Mouse (Mus musculus) intestine, embryonic 16.5 days (tissue): ENCODE results near the gene Slc28a2. TPM values are rescaled to one million over a fixed set of nuclear protein-coding genes. Genes with fewer than 3 reads are reported as not detected.
"Not testable (repeated sequence)": the region's sequence is repeated elsewhere in the genome, so short reads cannot be mapped to it uniquely, and the experiment has no call there.

Experiments
- ATAC-seq: fragments of 200-750 bp; cut with Nextera tagmentation; 2 replicates; pipeline ENCODE4 v1.8.0; 2017; ENCODE audit warnings: moderate TSS enrichment, moderate library complexity
- H3K27ac ChIP-seq: fragments of 300-500 bp; sonication (generic); 2 replicates; pipeline ENCODE4 v1.5.1; 2014; ENCODE audit warnings: mild to moderate bottlenecking, low read length
- H3K27me3 ChIP-seq: fragments of 300-500 bp; sonication (generic); replicated peaks from 2 replicates; pipeline ENCODE4 v1.6.1; 2014; ENCODE audit warnings: low read length, control low read depth, mixed read lengths; ENCODE audit not compliant: control insufficient read depth, insufficient read depth
- H3K36me3 ChIP-seq: fragments of 300-500 bp; sonication (generic); 2 replicates; pipeline ENCODE4 v1.6.1; 2014; ENCODE audit warnings: low read length, control low read depth; ENCODE audit not compliant: control insufficient read depth, insufficient read depth
- H3K4me1 ChIP-seq: fragments of 300-500 bp; sonication (generic); 2 replicates; pipeline ENCODE4 v1.6.1; 2014; ENCODE audit warnings: low read length, control low read depth, mixed read lengths; ENCODE audit not compliant: control insufficient read depth, insufficient read depth
- H3K4me2 ChIP-seq: fragments of 300-500 bp; sonication (generic); 2 replicates; pipeline ENCODE4 v1.6.1; 2014; ENCODE audit warnings: low read depth, low read length, control low read depth
- H3K4me3 ChIP-seq: fragments of 300-500 bp; sonication (generic); 2 replicates; pipeline ENCODE4 v1.5.1; 2014; ENCODE audit warnings: mild to moderate bottlenecking, low read length
- H3K9ac ChIP-seq: fragments of 300-500 bp; sonication (generic); 2 replicates; pipeline ENCODE4 v1.6.1; 2014; ENCODE audit warnings: low read depth, low read length
- H3K9me3 ChIP-seq: fragments of 300-500 bp; sonication (generic); 2 replicates; pipeline ENCODE4 v1.6.1; 2016; ENCODE audit warnings: low read length, control low read depth; ENCODE audit not compliant: control insufficient read depth
- WGBS: fragments of 180-500 bp; shearing (Covaris S2); extraction: QIAGEN DNeasy Blood & Tissue Kit; methylation state at CpG from one replicate; pipeline ENCODE4 v1.1.7; 2014; 5-methylcytosine and 5-hydroxymethylcytosine counted together
- polyA plus RNA-seq: library from polyadenylated mRNA; unstranded; fragments of >200 nt; fragmentation: Nextera tagmentation; extraction: Ambion mirVana; gene quantifications from 2 replicates; pipeline ENCODE4 v1.2.1, GENCODE M21; 2015

The Slc28a2 gene
- polyA plus RNA-seq, 1 experiment from 2014 or later, result 93.5 TPM

DNA sequence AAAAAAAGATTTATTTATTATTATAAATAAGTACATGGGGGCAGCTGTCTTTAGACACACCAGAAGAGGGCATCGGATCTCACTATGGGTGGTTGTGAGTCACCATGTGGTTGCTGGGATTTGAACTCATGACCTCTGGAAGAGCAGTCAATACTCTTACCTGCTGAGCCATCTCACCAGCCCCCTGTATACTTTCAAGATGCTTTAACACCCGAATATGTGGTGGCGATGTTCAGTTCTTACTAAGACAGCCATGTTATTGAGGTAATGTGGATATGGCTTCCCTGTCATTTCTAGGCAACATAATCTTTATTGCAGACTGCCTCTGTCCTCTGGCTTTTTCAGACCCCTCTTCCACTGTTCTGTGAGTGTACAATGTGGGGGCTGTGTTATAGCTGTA is 39.1 kb upstream of the Slc28a2 start:
- H3K9ac ChIP-seq, H3K36me3 ChIP-seq, ATAC-seq, H3K9me3 ChIP-seq, H3K4me2 ChIP-seq, H3K4me1 ChIP-seq, H3K4me3 ChIP-seq, H3K27ac ChIP-seq, H3K27me3 ChIP-seq: not testable (repeated sequence)
- 96% methylated on average over 3 of the region's 3 CpGs for WGBS

DNA sequence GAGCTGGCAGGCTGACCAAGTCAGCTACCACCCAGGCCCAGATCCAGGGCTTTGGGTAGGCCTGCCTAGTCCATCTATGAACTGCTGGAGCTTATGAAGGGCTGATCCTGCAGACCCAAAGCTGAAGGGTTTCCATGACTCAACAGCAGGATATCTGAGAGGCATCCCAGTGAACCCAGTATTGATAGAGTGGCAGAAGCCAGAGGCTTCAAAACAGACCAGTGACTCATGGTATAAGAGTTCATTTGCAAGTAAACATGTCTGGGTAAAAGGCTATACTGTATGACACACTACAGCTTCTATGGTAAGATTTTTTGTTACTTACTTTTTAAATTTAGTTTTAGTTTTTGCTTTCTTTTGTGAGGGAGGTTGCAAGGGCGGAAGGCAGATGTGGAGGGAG is 30.1 kb upstream of the Slc28a2 start:
- 96% methylated on average over 1 of the region's 1 CpGs for WGBS
- H3K27ac ChIP-seq, result no peak overlapping the region

DNA sequence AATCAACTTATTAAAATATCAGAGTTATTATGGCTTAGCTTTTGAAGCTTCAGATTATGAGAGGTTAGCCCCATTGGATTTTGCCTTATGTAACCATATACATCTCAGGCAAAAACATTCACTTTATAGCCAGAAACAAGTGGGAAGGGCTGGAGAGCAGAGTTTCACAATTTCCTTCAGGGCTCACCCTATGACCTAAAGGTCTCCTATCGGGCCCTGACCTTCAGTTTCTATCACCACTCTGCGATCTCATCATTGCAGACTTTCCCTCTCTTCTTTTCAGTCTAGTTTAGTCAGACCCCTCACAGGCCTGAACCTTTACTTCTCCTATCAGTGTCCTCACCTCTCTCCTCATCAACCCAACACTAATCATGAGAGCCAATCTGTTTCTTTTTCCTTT is 18.7 kb upstream of the Slc28a2 start:
- H3K9ac ChIP-seq, result no peak overlapping the region
- 98% methylated on average over 2 of the region's 2 CpGs for WGBS
- no peaks in the 10 kb centered on the region for H3K27me3 ChIP-seq
- no peak for ATAC-seq
- H3K4me3 ChIP-seq, result no peak overlapping the region
- no peaks in the 10 kb centered on the region for H3K36me3 ChIP-seq
- H3K4me2 ChIP-seq, result no peak overlapping the region
- H3K9me3 ChIP-seq, result no peaks in the 10 kb centered on the region
- H3K27ac ChIP-seq, result no peak overlapping the region
- no peaks in the 10 kb centered on the region for H3K4me1 ChIP-seq

More for the DNA sequence above, 30.1 kb upstream of the Slc28a2 start:
- Histone ChIP-seq H3K9ac (no peak overlapping the region), H3K9me3 (no peaks in the 10 kb centered on the region), H3K36me3 (no peaks in the 10 kb centered on the region), H3K4me3 (no peak overlapping the region), H3K4me2 (no peak overlapping the region), H3K27me3 (no peaks in the 10 kb centered on the region), H3K4me1 (no peaks in the 10 kb centered on the region)
- no peak for ATAC-seq

DNA sequence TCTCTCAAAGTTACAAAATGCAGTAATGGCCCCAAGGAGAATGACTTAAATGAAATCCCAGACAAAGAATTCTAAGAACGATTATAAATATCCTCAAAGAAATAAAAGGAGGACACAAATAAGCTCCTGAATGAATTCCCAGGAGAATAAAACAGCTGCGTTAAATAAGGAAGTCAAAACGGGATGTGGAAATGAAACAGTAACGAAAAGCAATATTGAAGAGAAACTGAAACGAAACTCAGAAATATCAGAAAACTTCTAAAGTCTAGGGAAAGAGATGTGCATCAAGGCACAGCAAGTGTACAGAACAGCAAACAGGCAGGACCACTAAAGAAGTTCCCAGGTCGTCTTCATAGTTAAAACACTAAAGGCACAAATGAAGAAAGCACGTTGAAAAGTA is 17.3 kb upstream of the Slc28a2 start:
- H3K27me3 ChIP-seq, result no peaks in the 10 kb centered on the region
- no peaks in the 10 kb centered on the region for H3K4me1 ChIP-seq
- WGBS, result 78% methylated on average over 7 of the region's 7 CpGs
- no peak overlapping the region for H3K27ac ChIP-seq
- no peak overlapping the region for H3K4me2 ChIP-seq
- no peak overlapping the region for H3K4me3 ChIP-seq
- H3K9ac ChIP-seq, result no peak overlapping the region
- no peaks in the 10 kb centered on the region for H3K9me3 ChIP-seq
- ATAC-seq, result no peak
- H3K36me3 ChIP-seq, result no peaks in the 10 kb centered on the region

DNA sequence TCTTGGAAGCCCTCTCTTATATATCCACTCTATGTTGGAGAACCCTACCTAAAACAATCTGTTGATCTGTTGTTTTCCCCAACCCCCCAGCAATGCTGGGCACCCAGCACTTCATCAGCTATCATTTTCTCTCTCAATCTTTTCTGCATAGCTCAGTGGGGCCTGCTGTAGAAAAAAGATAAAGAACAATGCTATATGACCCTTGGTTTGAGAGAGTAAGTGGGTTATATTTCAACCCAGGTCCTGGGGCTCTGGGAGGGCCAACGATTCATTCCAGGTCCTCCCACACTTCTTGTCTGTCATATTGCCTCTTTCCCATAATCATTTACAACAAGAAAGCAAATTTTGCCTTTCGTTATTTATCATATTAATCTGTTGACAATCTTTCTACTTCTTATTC is 368 bp downstream of the Slc28a2 start:
- not testable (repeated sequence) for H3K27me3 ChIP-seq, H3K9me3 ChIP-seq, H3K9ac ChIP-seq, H3K4me3 ChIP-seq, H3K4me2 ChIP-seq, H3K36me3 ChIP-seq, H3K27ac ChIP-seq, H3K4me1 ChIP-seq
- ATAC-seq, result peak; percentile 84
- 58% methylated on average over 2 of the region's 2 CpGs for WGBS

DNA sequence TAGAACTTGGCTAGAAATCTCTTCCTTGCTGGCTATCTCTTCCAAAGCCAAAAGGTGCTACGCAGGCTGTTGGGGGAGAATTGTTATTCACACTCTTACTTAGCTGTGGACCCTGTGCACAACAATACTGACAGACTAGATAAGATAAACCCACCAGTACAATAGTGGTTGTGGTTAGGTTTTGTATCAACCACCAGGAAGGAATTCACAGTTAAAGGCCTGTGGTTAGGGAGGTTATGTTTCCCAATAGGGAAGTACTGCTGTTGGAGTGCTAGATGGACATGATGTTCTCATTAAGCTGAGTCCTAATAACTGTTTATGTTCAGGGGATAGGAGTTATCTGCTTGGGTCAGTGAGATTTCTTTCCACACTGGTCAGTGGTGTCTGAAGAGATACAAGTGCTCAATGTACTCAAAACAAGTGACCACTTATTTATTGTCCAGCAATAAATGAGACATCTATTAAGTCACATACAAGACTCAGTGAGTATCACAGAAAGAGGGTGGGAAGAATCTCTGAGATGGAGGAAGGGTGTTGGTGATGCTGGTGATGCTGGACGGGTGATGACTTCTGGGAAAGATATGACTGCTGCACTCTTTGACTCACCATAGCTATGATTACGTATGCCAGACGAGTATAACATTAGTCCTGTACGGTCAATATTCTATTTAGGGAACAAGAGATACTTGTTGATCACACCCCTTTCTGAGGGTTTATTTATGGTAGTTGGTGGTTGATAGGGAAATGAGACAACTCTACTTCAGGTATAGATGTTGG is 12.6 kb downstream of the Slc28a2 start:
- not testable (repeated sequence) for H3K9ac ChIP-seq, H3K4me1 ChIP-seq, H3K27me3 ChIP-seq, H3K4me2 ChIP-seq, H3K4me3 ChIP-seq, H3K9me3 ChIP-seq, ATAC-seq, H3K36me3 ChIP-seq, H3K27ac ChIP-seq
- WGBS, result 83% methylated on average over 5 of the region's 5 CpGs

DNA sequence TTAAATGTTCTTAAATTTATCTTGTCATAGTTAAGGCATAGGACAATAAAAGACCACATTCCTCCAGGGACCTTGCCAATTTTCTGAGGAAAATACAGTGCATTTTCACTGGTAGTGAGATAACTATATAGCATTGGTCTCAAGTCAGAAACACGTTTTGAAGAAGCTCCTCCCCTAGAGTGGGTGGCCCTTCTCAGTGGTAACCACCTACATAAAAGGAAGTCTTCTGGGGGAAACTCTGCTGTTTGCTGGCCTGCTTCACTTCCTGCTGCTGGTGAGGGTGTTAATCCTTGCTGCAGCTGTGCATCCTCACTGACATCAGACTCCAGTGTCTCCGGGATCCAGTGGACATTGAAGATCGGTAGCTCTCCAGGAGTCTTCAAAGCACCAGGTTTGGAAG is 14.2 kb downstream of the Slc28a2 start:
- H3K4me3 ChIP-seq, H3K27ac ChIP-seq, H3K9me3 ChIP-seq, H3K27me3 ChIP-seq, H3K9ac ChIP-seq, H3K4me1 ChIP-seq, H3K4me2 ChIP-seq, H3K36me3 ChIP-seq: not testable (repeated sequence)
- peak; percentile 89 for ATAC-seq
- 0% methylated on average over 1 of the region's 3 CpGs for WGBS

DNA sequence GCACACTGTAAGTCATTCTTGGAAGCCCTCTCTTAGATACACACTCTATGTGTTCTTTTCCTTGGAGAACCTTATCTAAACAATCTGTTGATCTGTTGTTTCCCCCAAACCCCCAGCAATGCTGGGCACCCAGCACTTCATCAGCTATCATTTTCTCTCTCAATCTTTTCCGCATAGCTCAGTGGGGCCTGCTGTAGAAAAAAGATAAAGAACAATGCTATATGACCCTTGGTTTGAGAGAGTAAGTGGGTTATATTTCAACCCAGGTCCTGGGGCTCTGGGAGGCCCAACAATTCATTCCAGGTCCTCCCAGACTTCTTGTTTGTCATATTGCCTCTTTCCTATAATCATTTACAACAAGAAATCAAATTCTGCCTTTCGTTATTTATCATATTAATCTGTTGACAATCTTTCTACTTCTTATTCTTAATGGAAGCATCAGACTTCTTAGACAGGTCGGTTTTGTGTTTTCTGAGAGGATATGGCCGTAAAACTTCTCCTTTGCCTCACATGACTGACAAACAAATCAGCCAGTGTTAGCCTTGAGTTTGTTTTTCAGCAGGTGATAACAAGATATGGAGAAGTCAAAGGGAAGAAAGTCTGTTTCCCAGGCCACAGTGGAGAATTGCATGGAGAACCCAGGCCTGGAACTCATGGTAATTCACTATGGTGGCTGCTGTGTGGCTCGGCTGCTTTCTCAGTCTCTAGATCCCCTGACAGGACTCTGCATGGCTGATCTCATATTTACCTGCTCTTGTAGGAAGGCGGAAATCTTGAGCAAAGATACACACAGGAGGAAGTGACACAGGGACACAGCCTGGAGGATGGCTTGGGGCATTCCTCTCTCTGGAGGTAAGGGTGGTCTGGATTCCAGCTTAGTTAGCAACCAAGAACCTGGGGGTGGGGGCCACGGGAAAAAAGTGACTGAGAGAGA is 15.0 kb downstream of the Slc28a2 start:
- H3K4me2 ChIP-seq, result peak overlapping the region; percentile 32
- 58% methylated on average over 7 of the region's 7 CpGs for WGBS
- H3K9ac ChIP-seq, result peak overlapping the region; percentile 32; the same call in 1 of the 2 replicates
- H3K27ac ChIP-seq, result peak overlapping the region; percentile 81
- no peaks in the 10 kb centered on the region for H3K27me3 ChIP-seq
- no peaks in the 10 kb centered on the region for H3K9me3 ChIP-seq
- H3K4me1 ChIP-seq, result no peaks in the 10 kb centered on the region
- ATAC-seq, result peak; percentile 96
- H3K4me3 ChIP-seq, result peak overlapping the region; percentile 46
- no peaks in the 10 kb centered on the region for H3K36me3 ChIP-seq

DNA sequence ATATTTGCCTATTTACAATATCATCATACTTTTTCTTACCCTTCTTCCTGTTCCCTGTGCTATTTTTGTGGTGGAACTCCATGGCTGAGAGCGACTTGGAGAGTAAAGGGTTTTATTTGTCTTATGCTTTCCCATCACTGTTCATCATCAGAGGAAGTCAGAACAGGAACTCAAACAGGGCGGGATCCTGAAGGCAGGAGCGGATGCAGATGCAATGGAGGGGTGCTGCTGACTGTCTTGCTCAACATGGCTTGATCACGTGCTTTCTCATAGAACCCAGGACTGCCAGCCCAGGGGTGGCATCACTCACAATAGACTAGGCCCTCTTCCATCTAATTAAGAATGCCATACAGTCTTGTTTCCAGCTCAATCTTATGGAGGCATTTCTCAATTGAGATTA is 24.1 kb downstream of the Slc28a2 start:
- Histone ChIP-seq H3K9ac (no peak overlapping the region), H3K4me2 (no peak overlapping the region), H3K27me3 (no peaks in the 10 kb centered on the region), H3K36me3 (no peaks in the 10 kb centered on the region), H3K27ac (no peak overlapping the region), H3K4me3 (no peak overlapping the region), H3K9me3 (no peaks in the 10 kb centered on the region), H3K4me1 (no peaks in the 10 kb centered on the region)
- no peak for ATAC-seq
- WGBS, result 77% methylated on average over 4 of the region's 4 CpGs
